Mouse (Mus musculus) CH12.LX (cell line): Measurements from ENCODE around the gene Rab3ip.

Experiments used
- CTCF ChIP-seq, 2 experiments: IDR thresholded peaks in 1 of 2; conservative IDR thresholded peaks in 1 of 2; 2 replicates each; pipeline ENCODE4 v1.5.1; 2011 to 2012; ENCODE audit warnings: low read depth in 2 of 2, low read length in 2 of 2, improper control_type of control experiment in 1 of 2, inconsistent platforms in 1 of 2, mild to moderate bottlenecking in 1 of 2, moderate library complexity in 1 of 2
- EP300 ChIP-seq: IDR thresholded peaks from 2 replicates; pipeline ENCODE4 v1.6.1; 2011; ENCODE audit warnings: low read length, improper control_type of control experiment
- IRF4 ChIP-seq: IDR thresholded peaks from 2 replicates; pipeline ENCODE4 v1.6.1; 2014; ENCODE audit warnings: low read depth, mild to moderate bottlenecking, inconsistent platforms, low read length, improper control_type of control experiment

DNA sequence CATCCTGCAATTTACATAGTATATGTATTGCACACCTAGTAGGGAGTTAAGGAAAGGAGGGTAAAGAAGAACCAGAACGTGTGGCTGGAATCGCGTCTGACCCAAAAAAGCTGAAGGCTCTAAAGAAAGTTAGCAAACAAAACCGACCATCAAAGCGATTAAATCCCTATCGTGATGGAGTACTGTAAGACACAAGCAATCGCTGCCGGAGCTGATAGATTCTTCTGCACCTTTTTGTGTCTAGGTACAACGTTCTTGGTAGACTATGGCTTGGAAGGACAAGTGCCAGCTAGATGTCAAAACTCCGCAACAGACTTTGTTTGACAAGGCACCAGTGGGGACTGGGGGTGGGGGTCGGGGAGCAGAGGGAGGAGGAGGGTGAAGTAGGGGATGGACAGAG is 13.5 kb upstream of the Rab3ip start:
- no peak for TF ChIP-seq CTCF (conservative IDR thresholded peaks at IDR 0.05 in 1 of 2, IDR thresholded peaks at IDR 0.05 in 1 of 2; ENCODE audit: low read depth in 2 of 2, low read length in 2 of 2)
- TF ChIP-seq EP300, result no peak
- no peak for TF ChIP-seq IRF4
